ENCODE assay signal across 8 mouse cellular contexts in genomic region chr8:79209641-79210358, GRCm38 (mm10). TPM values are rescaled to one million over a fixed set of nuclear protein-coding genes. Genes with fewer than 3 reads are reported as not detected.
DNase-seq lines count a peak whose midpoint lies in the region; ATAC-seq and TF ChIP-seq lines count a peak whose summit lies in the region.

No protein-coding gene starts in this region.

- H3K4me2 ChIP-seq in forebrain, embryonic 14.5 days (ENCODE audit: low read length): peak overlapping the region; percentile 66
- H3K4me2 ChIP-seq in limb, embryonic 15.5 days: peak overlapping the region; percentile 50
- peak overlapping the region; percentile 69 for H3K4me2 ChIP-seq in midbrain, embryonic 14.5 days (ENCODE audit: low read length)

- no peak for TF ChIP-seq CTCF in layer of hippocampus, adult 2 months (conservative IDR thresholded peaks at IDR 0.05)

- no peaks in the 10 kb centered on the region for H3K27me3 ChIP-seq in forebrain, embryonic 14.5 days (replicated peaks; ENCODE audit: control insufficient read depth, insufficient read depth, low read length)
- H3K27me3 ChIP-seq in limb, embryonic 15.5 days: no peaks in the 10 kb centered on the region
- no peaks in the 10 kb centered on the region for H3K27me3 ChIP-seq in midbrain, embryonic 14.5 days (ENCODE audit: control insufficient read depth, insufficient read depth, low read length)

- H3K4me1 ChIP-seq in forebrain, embryonic 14.5 days (ENCODE audit: control insufficient read depth, insufficient read depth, low read length): peaks cover 26% of the 10 kb centered on the region
- H3K4me1 ChIP-seq in limb, embryonic 15.5 days: peaks cover 48% of the 10 kb centered on the region
- H3K4me1 ChIP-seq in midbrain, embryonic 14.5 days (ENCODE audit: control insufficient read depth, insufficient read depth, low read length): peaks cover 22% of the 10 kb centered on the region

- ATAC-seq in forebrain, embryonic 14.5 days: peak; percentile 72
- peak; percentile 80 for ATAC-seq in limb, embryonic 15.5 days (ENCODE audit: insufficient number of reproducible peaks, low FRiP score, low TSS enrichment, low read depth)
- ATAC-seq in midbrain, embryonic 14.5 days (ENCODE audit: low FRiP score, low TSS enrichment): peak; percentile 77

- no peaks in the 10 kb centered on the region for H3K36me3 ChIP-seq in forebrain, embryonic 14.5 days (ENCODE audit: control insufficient read depth, insufficient read depth, low read length)
- no peaks in the 10 kb centered on the region for H3K36me3 ChIP-seq in limb, embryonic 15.5 days
- H3K36me3 ChIP-seq in midbrain, embryonic 14.5 days (ENCODE audit: control insufficient read depth, insufficient read depth, low read length): no peaks in the 10 kb centered on the region

- peak overlapping the region; percentile 36; the same call in 1 of the 2 replicates for H3K27ac ChIP-seq in layer of hippocampus, adult 2 months
- peak overlapping the region; percentile 30; the same call in 1 of the 2 replicates for H3K27ac ChIP-seq in forebrain, embryonic 14.5 days (ENCODE audit: low read depth, low read length)
- peak overlapping the region; percentile 99 for H3K27ac ChIP-seq in limb, embryonic 15.5 days
- H3K27ac ChIP-seq in midbrain, embryonic 14.5 days (replicated peaks; ENCODE audit: low read depth, low read length): peak overlapping the region; percentile 67; the same call in 1 of the 2 replicates

- H3K9ac ChIP-seq in forebrain, embryonic 14.5 days (ENCODE audit: low read length): peak overlapping the region; percentile 65
- no peak overlapping the region for H3K9ac ChIP-seq in limb, embryonic 15.5 days
- H3K9ac ChIP-seq in midbrain, embryonic 14.5 days (replicated peaks; ENCODE audit: low read length): peak overlapping the region; percentile 57

- WGBS in forebrain, embryonic 14.5 days: 5% methylated on average over 27 of the region's 27 CpGs
- WGBS in limb, embryonic 15.5 days: 2% methylated on average over 27 of the region's 27 CpGs
- WGBS in midbrain, embryonic 14.5 days: 5% methylated on average over 27 of the region's 27 CpGs

- DNase-seq in layer of hippocampus, adult 2 months (ENCODE audit: low spot score in 2 of 2): no peak
- DNase-seq in layer of hippocampus, adult 9-11 months: no peak
- peak; percentile 17 for DNase-seq in c-Kit-positive CD71-negative TER-119-negative erythroid progenitor cells, embryonic 14.5 days (ENCODE audit: low read depth)
- peak; percentile 56 for DNase-seq in forebrain, embryonic 14.5 days (ENCODE audit: low spot score)
- DNase-seq in heart, postnatal 4 days: peak; percentile 67
- DNase-seq in midbrain, embryonic 14.5 days: peak; percentile 74
- DNase-seq in thymus, postnatal 36 days: peak; percentile 21 to 23

- peak overlapping the region; percentile 51 for H3K4me3 ChIP-seq in layer of hippocampus, adult 2 months
- H3K4me3 ChIP-seq in forebrain, embryonic 14.5 days (ENCODE audit: low read depth, low read length): peak overlapping the region; percentile 31
- H3K4me3 ChIP-seq in limb, embryonic 15.5 days: peak overlapping the region; percentile 28
- peak overlapping the region; percentile 35 for H3K4me3 ChIP-seq in midbrain, embryonic 14.5 days (replicated peaks; ENCODE audit: low read depth, low read length)

- no peaks in the 10 kb centered on the region for H3K9me3 ChIP-seq in forebrain, embryonic 14.5 days (replicated peaks; ENCODE audit: control insufficient read depth, low read length)
- no peaks in the 10 kb centered on the region for H3K9me3 ChIP-seq in limb, embryonic 15.5 days
- no peaks in the 10 kb centered on the region for H3K9me3 ChIP-seq in midbrain, embryonic 14.5 days (ENCODE audit: control insufficient read depth, low read length)

RNA-seq across cellular contexts. Expression of gene 1700011L22Rik, which starts 38.6 kb away (rescaled TPM):
- not detected for total RNA-seq in layer of hippocampus, adult 2 months (2021)
- polyA plus RNA-seq in forebrain, embryonic 14.5 days (2014; fragmentation: Nextera tagmentation; extraction: Ambion mirVana): not detected in 2 replicates
- total RNA-seq in heart, postnatal 4 days (2021): not detected
- polyA plus RNA-seq in limb, embryonic 15.5 days (2015; fragmentation: Nextera tagmentation; extraction: Ambion mirVana): not detected in 2 replicates
- polyA plus RNA-seq in midbrain, embryonic 14.5 days (2014; fragmentation: Nextera tagmentation; extraction: Ambion mirVana): not detected in 2 replicates

Comparison
In these comparisons a context has a peak if more than half of its experiments do, and no peak if none do; other contexts are left out.
1. DNase-seq: peak in c-Kit-positive CD71-negative TER-119-negative erythroid progenitor cells, embryonic 14.5 days (single experiment), forebrain, embryonic 14.5 days (single experiment), heart, postnatal 4 days (single experiment), midbrain, embryonic 14.5 days (single experiment) and thymus, postnatal 36 days (2 of 2); none in layer of hippocampus, adult 2 months (0 of 2) and layer of hippocampus, adult 9-11 months (single experiment).
2. H3K27ac ChIP-seq: peak in every context shown above with its lines; median percentile 99 in limb, embryonic 15.5 days; 67 in midbrain, embryonic 14.5 days; 36 in layer of hippocampus, adult 2 months; 30 in forebrain, embryonic 14.5 days.
3. Peak in every context shown above with its lines, with median percentiles within 50 percentile points of each other: H3K4me3 ChIP-seq, ATAC-seq and H3K4me2 ChIP-seq.